In genomic region chr13:23453926-23454325, GRCm38 (mm10) we compare ENCODE assay signal across 9 mouse cellular contexts. TPM values are rescaled to one million over a fixed set of nuclear protein-coding genes. Genes with fewer than 3 reads are reported as not detected.
DNase-seq lines count a peak whose midpoint lies in the region; ATAC-seq and TF ChIP-seq lines count a peak whose summit lies in the region.
"Had no signal": no experiment of that assay in that cellular context is flagged by ENCODE, and none has a peak within 500 bp of the region (broad histone marks: within the 10 kb centered on the region; RNA-seq: fewer than 3 reads in every experiment).

No protein-coding gene starts in this region.

- no peak for TF ChIP-seq CTCF in bone marrow macrophage, adult 2 months (IDR thresholded peaks at IDR 0.05; ENCODE audit: low read depth, low read length)

- under 1% methylated on average over 9 of the region's 9 CpGs for WGBS in kidney, embryonic 15.5 days
- WGBS in hindbrain, embryonic 13.5 days, result 2% methylated on average over 9 of the region's 9 CpGs
- WGBS in midbrain, embryonic 12.5 days, result under 1% methylated on average over 9 of the region's 9 CpGs

- no peak for ATAC-seq in kidney, embryonic 15.5 days (replicated peaks; ENCODE audit: low FRiP score)
- ATAC-seq in hindbrain, embryonic 13.5 days (ENCODE audit: low FRiP score), result no peak
- no peak for ATAC-seq in midbrain, embryonic 12.5 days (ENCODE audit: low FRiP score, low read depth)

- peak overlapping the region; percentile 63 for H3K4me2 ChIP-seq in kidney, embryonic 15.5 days
- peak overlapping the region; percentile 60 for H3K4me2 ChIP-seq in hindbrain, embryonic 13.5 days
- H3K4me2 ChIP-seq in midbrain, embryonic 12.5 days (replicated peaks), result peak overlapping the region; percentile 50

- no peak for TF ChIP-seq POLR2A in bone marrow macrophage, adult 2 months (IDR thresholded peaks at IDR 0.05; ENCODE audit: borderline replicate concordance, low read depth, low read length)

- H3K27me3 ChIP-seq in kidney, embryonic 15.5 days, result 0 out of 2 replicates have a peak, but pooled peaks cover 3% of the 10 kb centered on the region
- H3K27me3 ChIP-seq in hindbrain, embryonic 13.5 days, result peaks cover 13% of the 10 kb centered on the region; the same call in 1 of the 2 replicates
- peaks cover 14% of the 10 kb centered on the region for H3K27me3 ChIP-seq in midbrain, embryonic 12.5 days

- no peaks in the 10 kb centered on the region for H3K36me3 ChIP-seq in kidney, embryonic 15.5 days
- no peaks in the 10 kb centered on the region for H3K36me3 ChIP-seq in hindbrain, embryonic 13.5 days
- no peaks in the 10 kb centered on the region for H3K36me3 ChIP-seq in midbrain, embryonic 12.5 days

- H3K9ac ChIP-seq in kidney, embryonic 15.5 days, result peak overlapping the region; percentile 64
- H3K9ac ChIP-seq in hindbrain, embryonic 13.5 days, result peak overlapping the region; percentile 79
- peak overlapping the region; percentile 58 for H3K9ac ChIP-seq in midbrain, embryonic 12.5 days (replicated peaks)

- DNase-seq in kidney, adult 18-20 months, result no peak
- DNase-seq in layer of hippocampus, postnatal 10 days (ENCODE audit: low spot score in 2 of 2), result no peak
- no peak for DNase-seq in cerebellum, postnatal 25 days
- no peak for DNase-seq in left cerebral cortex, postnatal 25 days (ENCODE audit: low spot score in 2 of 2)

- peak overlapping the region; percentile 67 for H3K4me3 ChIP-seq in kidney, embryonic 15.5 days (replicated peaks)
- H3K4me3 ChIP-seq in bone marrow macrophage, adult 2 months (ENCODE audit: insufficient read depth, low read length), result peak overlapping the region; percentile 56
- H3K4me3 ChIP-seq in hindbrain, embryonic 13.5 days, result peak overlapping the region; percentile 68
- peak overlapping the region; percentile 62 for H3K4me3 ChIP-seq in midbrain, embryonic 12.5 days

- H3K4me1 ChIP-seq in kidney, embryonic 15.5 days, result peaks cover 1% of the 10 kb centered on the region; the same call in 1 of the 2 replicates
- 0 out of 2 replicates have a peak, but pooled peaks cover 2% of the 10 kb centered on the region for H3K4me1 ChIP-seq in bone marrow macrophage, adult 2 months (ENCODE audit: control insufficient read depth, insufficient read depth, low read length)
- peaks cover 5% of the 10 kb centered on the region; the same call in 1 of the 2 replicates for H3K4me1 ChIP-seq in hindbrain, embryonic 13.5 days (replicated peaks)
- peaks cover under 1% of the 10 kb centered on the region; the same call in 1 of the 2 replicates for H3K4me1 ChIP-seq in midbrain, embryonic 12.5 days

- peak overlapping the region; percentile 91 for H3K27ac ChIP-seq in kidney, embryonic 15.5 days
- H3K27ac ChIP-seq in bone marrow macrophage, adult 2 months (ENCODE audit: insufficient read depth, low read depth, low read length), result peak overlapping the region; percentile 22; the same call in 1 of the 2 replicates
- H3K27ac ChIP-seq in hindbrain, embryonic 13.5 days, result peak overlapping the region; percentile 71
- H3K27ac ChIP-seq in midbrain, embryonic 12.5 days (replicated peaks), result peak overlapping the region; percentile 71

- no peaks in the 10 kb centered on the region for H3K9me3 ChIP-seq in kidney, embryonic 15.5 days (replicated peaks)
- H3K9me3 ChIP-seq in hindbrain, embryonic 13.5 days, result no peaks in the 10 kb centered on the region
- no peaks in the 10 kb centered on the region for H3K9me3 ChIP-seq in midbrain, embryonic 12.5 days

- intact Hi-C loops in left cerebral cortex, postnatal 25 days (cut with DNase I), result no loop called here

RNA-seq across cellular contexts. Expression of gene Btn1a1, which starts 11.8 kb away (rescaled TPM):
- polyA plus RNA-seq in kidney, embryonic 15.5 days (2015; fragmentation: Nextera tagmentation; extraction: Ambion mirVana), result 0.08 and 0.12 TPM in 2 replicates
- polyA plus RNA-seq in bone marrow macrophage, adult 2 months (2012; ENCODE audit: insufficient read depth, insufficient read length, missing spikeins), result not detected in 2 replicates
- 0.06 TPM in 1 of 2 replicates, not detected in the other for polyA plus RNA-seq in hindbrain, embryonic 13.5 days (2015; fragmentation: Nextera tagmentation; extraction: Ambion mirVana)
- polyA plus RNA-seq in midbrain, embryonic 12.5 days (2016; fragmentation: Nextera tagmentation; extraction: Ambion mirVana), result not detected in 2 replicates
- total RNA-seq in layer of hippocampus, postnatal 10 days (2021), result not detected
- not detected for total RNA-seq in left cerebral cortex, postnatal 25 days (2021)
- total RNA-seq: neutrophil, adult 5-6 weeks had no signal

RNA-seq across cellular contexts. Expression of gene Abt1, which starts 30.3 kb away (rescaled TPM):
- 13.5 and 13.7 TPM in 2 replicates for polyA plus RNA-seq in kidney, embryonic 15.5 days (2015; fragmentation: Nextera tagmentation; extraction: Ambion mirVana)
- polyA plus RNA-seq in bone marrow macrophage, adult 2 months (2012; ENCODE audit: insufficient read depth, insufficient read length, missing spikeins), result 4.8 and 4.9 TPM in 2 replicates
- polyA plus RNA-seq in hindbrain, embryonic 13.5 days (2015; fragmentation: Nextera tagmentation; extraction: Ambion mirVana), result 9.9 and 10.2 TPM in 2 replicates
- polyA plus RNA-seq in midbrain, embryonic 12.5 days (2016; fragmentation: Nextera tagmentation; extraction: Ambion mirVana), result 10.1 and 12.3 TPM in 2 replicates
- 1 to 10 TPM; 7.0 to 7.5 TPM for total RNA-seq in layer of hippocampus, postnatal 10 days (2021)
- 1 to 10 TPM; 8.3 to 8.9 TPM for total RNA-seq in left cerebral cortex, postnatal 25 days (2021)

RNA-seq across cellular contexts. Expression of gene Btn2a2, which starts 34.7 kb away (rescaled TPM):
- polyA plus RNA-seq in kidney, embryonic 15.5 days (2015; fragmentation: Nextera tagmentation; extraction: Ambion mirVana), result 0.55 and 0.71 TPM in 2 replicates
- not detected in 2 replicates for polyA plus RNA-seq in bone marrow macrophage, adult 2 months (2012; ENCODE audit: insufficient read depth, insufficient read length, missing spikeins)
- 0.12 TPM in 1 of 2 replicates, not detected in the other for polyA plus RNA-seq in hindbrain, embryonic 13.5 days (2015; fragmentation: Nextera tagmentation; extraction: Ambion mirVana)
- 0.10 and 0.17 TPM in 2 replicates for polyA plus RNA-seq in midbrain, embryonic 12.5 days (2016; fragmentation: Nextera tagmentation; extraction: Ambion mirVana)
- total RNA-seq in layer of hippocampus, postnatal 10 days (2021), result under 1 TPM; 0.53 to 0.58 TPM
- total RNA-seq in left cerebral cortex, postnatal 25 days (2021), result 1 to 10 TPM; 1.1 to 1.3 TPM

Comparison
In these comparisons a context has a peak if more than half of its experiments do, and no peak if none do; other contexts are left out.
1. H3K27ac ChIP-seq: peak in every context shown above with its lines; median percentile 91 in kidney, embryonic 15.5 days; 71 in hindbrain, embryonic 13.5 days; 71 in midbrain, embryonic 12.5 days; 22 in bone marrow macrophage, adult 2 months.